Mouse (Mus musculus) E14TG2a.4 (cell line): ENCODE results near the gene Cdkn2aipnl.

Experiments
- CTCF ChIP-seq: conservative IDR thresholded peaks from 2 replicates; pipeline ENCODE4 v1.5.1; 2014; ENCODE audit warnings: low read length
- NANOG ChIP-seq: IDR thresholded peaks from 2 replicates; pipeline ENCODE4 v1.6.1; 2014; ENCODE audit warnings: borderline replicate concordance, low read length, mixed read lengths
- POU5F1 ChIP-seq: IDR thresholded peaks from 2 replicates; pipeline ENCODE4 v1.6.1; 2014; ENCODE audit warnings: low read length, borderline replicate concordance

DNA sequence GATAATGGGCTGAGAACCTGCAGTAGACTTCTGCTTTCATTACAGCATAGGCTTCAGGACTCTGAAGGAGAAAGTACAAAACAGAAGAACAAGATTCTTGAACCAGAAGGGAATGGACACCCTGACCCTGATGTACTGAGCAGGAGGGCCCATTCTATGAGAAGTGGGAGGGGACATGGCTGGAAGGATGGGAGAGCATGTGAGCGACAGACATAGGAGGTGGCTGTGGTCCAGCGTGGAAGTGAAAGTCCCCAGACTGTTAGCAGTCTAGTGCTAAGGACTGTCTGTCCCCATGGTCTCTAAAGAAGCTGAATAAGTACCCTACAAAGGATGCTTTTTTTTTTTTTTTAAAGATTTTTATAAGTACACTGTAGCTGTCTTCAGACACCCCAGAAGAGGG lies 40.4 kb upstream of the Cdkn2aipnl start:
- TF ChIP-seq CTCF (no peak), NANOG (no peak), POU5F1 (no peak)
